Mouse (Mus musculus) limb, embryonic 10.5 days (tissue): Measurements from ENCODE around the gene Cbx5. TPM values are rescaled to one million over a fixed set of nuclear protein-coding genes. Genes with fewer than 3 reads are reported as not detected.
A peak's percentile ranks its signal among the peaks of the same experiment; 100 is the strongest.
"Not testable (repeated sequence)": the region's sequence is repeated elsewhere in the genome, so short reads cannot be mapped to it uniquely, and the experiment has no call there.

ENCODE experiments used
- DNase-seq: peaks from one replicate; pipeline ENCODE4 v3.0.0-alpha.2; 2017; ENCODE audit warnings: low spot score
- H3K27ac ChIP-seq: fragments of 300-500 bp; sonication (generic); 2 replicates; pipeline ENCODE4 v1.5.1; 2016; ENCODE audit warnings: mild to moderate bottlenecking
- H3K27me3 ChIP-seq: fragments of 300-500 bp; sonication (generic); 2 replicates; pipeline ENCODE4 v1.6.1; 2016; ENCODE audit warnings: low read depth, mild to moderate bottlenecking; ENCODE audit not compliant: poor library complexity, severe bottlenecking
- H3K36me3 ChIP-seq: fragments of 300-500 bp; sonication (generic); 2 replicates; pipeline ENCODE4 v1.6.1; 2016; ENCODE audit warnings: mild to moderate bottlenecking, moderate library complexity
- H3K4me1 ChIP-seq: fragments of 300-500 bp; sonication (generic); 2 replicates; pipeline ENCODE4 v1.6.1; 2016
- H3K4me3 ChIP-seq: fragments of 300-500 bp; sonication (generic); 2 replicates; pipeline ENCODE4 v1.5.1; 2016; ENCODE audit warnings: mild to moderate bottlenecking, moderate library complexity
- H3K9me3 ChIP-seq: fragments of 300-500 bp; sonication (generic); replicated peaks from 2 replicates; pipeline ENCODE4 v1.6.1; 2016; ENCODE audit warnings: mild to moderate bottlenecking
- WGBS: fragments of 180-500 bp; shearing (Covaris S2); methylation state at CpG from one replicate; pipeline ENCODE4 v1.1.7; 2016; 5-methylcytosine and 5-hydroxymethylcytosine counted together
- polyA plus RNA-seq: library from polyadenylated mRNA; unstranded; fragments of >200 nt; fragmentation: Nextera tagmentation; extraction: Ambion mirVana; gene quantifications from 2 replicates; pipeline ENCODE4 v1.2.1, GENCODE M21; 2016

Cbx5 gene
- 191 and 215 TPM in 2 replicates for polyA plus RNA-seq

DNA sequence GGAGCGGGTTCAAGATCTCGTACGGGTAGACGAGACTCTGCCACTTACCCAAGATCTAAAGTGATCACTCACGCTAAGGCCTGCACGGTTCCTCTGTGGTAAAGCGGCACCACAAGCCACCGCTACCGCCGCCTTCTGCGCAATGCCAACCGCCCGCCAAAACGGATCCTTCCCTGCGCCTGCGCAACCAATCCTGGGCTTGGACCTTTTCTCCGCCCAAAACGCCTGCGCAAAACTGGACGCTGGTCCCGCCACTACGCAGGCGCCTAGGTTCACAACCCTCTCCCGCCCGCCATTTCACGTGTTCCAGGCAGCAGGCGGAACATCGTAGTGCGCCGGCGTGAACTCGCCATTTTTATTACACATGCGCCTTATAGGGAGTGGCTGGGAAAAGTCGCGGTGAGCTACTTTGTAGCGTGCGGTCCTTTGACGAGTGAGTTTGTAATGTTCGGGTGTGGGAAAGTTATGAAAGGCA is at the start of gene Cbx5:
Gene Cbx5 (minus strand): TSS at position 132 of the 475 bp plus-strand sequence.
- no peaks in the 10 kb centered on the region for H3K27me3 ChIP-seq
- under 1% methylated on average over 39 of the region's 39 CpGs for WGBS
- peak within 1 kb of the TSS; percentile 96 for H3K27ac ChIP-seq
- peak; percentile 95 for DNase-seq
- no peaks in the 10 kb centered on the region for H3K9me3 ChIP-seq
- peak within 1 kb of the TSS; percentile 73 for H3K4me3 ChIP-seq
- H3K36me3 ChIP-seq: peaks cover 61% of the 10 kb centered on the region
- H3K4me1 ChIP-seq: peaks cover 24% of the 10 kb centered on the region

DNA sequence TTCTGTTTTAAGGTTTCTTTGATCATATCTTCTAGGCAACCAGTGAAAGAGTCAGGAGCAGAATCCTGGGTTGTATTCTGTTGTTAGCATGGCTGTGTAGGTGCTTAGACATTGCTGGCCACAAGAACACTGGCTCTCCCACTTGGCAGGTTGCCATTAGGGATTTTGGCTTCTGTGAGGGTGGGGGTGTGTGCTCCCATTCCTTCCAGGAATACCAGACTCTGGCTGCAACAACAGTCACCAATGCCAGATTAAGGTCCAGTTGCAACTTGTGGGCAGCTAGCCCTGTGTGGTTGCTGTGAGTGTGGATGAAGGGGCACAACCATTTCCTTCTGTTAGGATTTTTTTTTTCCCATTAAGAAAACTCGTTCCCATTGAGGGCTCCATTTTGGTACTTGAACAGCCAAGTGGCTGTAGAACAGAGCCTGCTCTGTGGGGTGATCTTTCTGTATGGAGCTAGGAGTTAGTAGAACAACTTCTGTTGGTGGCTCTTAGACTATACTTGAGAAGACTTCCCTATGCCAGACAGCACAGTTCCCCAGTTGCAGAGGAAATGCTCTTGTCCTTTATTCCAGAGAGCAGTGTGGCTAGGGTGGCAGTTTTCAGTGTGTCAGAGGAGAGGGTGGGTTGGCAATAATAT is 46.3 kb upstream of the Cbx5 start:
- Histone ChIP-seq H3K27ac (peak overlapping the region; percentile 2; the same call in 1 of the 2 replicates), H3K4me1 (peaks cover 52% of the 10 kb centered on the region), H3K9me3 (no peaks in the 10 kb centered on the region), H3K4me3 (no peak overlapping the region), H3K27me3 (no peaks in the 10 kb centered on the region), H3K36me3 (peaks cover 36% of the 10 kb centered on the region)
- 88% methylated on average over 1 of the region's 1 CpGs for WGBS
- no peak for DNase-seq

DNA sequence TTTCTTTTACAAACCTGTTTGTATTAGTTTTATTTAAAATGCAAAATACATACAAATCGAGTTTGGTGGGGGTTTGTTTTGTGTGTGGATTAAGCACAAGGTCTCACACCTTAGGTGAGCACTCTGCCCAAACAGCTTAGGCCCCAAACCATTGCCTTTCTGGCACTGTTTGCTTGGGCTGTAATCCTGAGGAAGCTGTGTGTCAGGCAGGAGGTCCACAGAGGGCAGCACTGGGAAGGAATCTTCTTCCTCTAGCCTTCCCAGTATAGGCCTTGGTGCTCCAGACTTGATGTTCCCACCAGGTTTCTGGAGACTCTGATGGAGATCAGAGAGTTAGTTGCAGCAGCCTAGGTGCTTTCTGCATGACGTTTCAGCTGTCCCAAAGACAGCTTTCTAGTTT is 45.0 kb upstream of the Cbx5 start:
- Histone ChIP-seq H3K27me3 (no peaks in the 10 kb centered on the region), H3K4me3 (no peak overlapping the region), H3K9me3 (no peaks in the 10 kb centered on the region), H3K4me1 (peaks cover 43% of the 10 kb centered on the region), H3K36me3 (peaks cover 24% of the 10 kb centered on the region), H3K27ac (peak overlapping the region; percentile 58; the same call in 1 of the 2 replicates)
- WGBS: 44% methylated on average over 2 of the region's 2 CpGs
- no peak for DNase-seq

DNA sequence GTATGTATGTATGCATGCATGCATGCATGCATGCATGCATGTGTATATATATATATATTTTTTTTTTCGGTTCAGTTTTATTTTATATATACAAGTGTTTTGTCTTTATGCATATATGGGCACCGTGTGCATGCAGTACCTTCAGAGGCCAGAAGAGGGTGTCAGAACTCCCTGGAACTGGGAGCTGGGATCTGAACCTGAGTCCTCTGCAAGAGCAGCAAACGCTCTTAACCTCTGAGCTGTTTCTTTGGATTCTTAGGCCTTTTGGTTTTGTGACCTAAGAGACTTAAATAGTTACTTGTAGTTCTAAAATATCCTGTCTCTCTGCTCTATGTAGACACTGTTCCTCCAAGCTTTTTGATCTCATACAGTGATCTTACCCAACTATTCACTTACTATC is 44.5 kb upstream of the Cbx5 start:
- Histone ChIP-seq H3K27me3 (no peaks in the 10 kb centered on the region), H3K36me3 (peaks cover 19% of the 10 kb centered on the region), H3K4me3 (no peak overlapping the region), H3K4me1 (peaks cover 37% of the 10 kb centered on the region), H3K9me3 (no peaks in the 10 kb centered on the region), H3K27ac (no peak overlapping the region)
- 55% methylated on average over 3 of the region's 3 CpGs for WGBS
- DNase-seq: peak; percentile 77

DNA sequence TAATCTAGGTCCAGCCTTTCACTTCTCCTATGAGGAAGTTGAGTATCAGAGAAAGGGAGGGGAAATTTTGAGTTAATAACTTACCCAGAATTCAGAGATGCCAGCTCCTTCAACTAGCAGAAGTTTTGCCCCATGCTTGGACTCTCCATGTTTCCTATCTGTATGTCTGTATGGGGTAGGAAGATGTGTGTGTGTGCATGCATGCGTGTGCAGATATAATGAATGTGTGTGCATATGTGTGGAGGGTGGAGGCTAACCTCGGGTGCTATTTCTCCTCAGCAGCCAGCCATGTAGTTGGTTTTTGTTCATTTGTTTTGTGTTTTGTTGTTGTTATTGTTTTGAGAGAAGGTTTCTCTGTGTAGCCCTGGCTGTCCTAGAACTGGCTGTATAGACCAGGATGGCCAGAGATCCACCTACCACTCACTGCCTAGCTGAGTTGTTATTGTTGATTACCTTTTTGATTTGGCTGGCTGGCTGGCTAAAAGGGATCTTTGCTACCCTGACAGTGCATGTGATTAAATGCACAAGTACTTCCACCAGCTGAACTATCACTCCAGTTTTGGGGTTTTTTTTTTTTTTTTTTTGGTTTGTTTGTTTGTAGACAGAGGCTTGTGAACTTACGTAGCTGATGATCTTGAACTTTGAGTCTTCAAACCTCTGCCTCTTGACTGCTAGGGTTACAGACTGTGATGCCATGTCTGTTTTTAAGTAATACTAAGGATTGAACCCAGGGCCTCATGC is 42.0 kb upstream of the Cbx5 start:
- 95% methylated on average over 3 of the region's 3 CpGs for WGBS
- no peaks in the 10 kb centered on the region for H3K27me3 ChIP-seq
- DNase-seq: no peak

DNA sequence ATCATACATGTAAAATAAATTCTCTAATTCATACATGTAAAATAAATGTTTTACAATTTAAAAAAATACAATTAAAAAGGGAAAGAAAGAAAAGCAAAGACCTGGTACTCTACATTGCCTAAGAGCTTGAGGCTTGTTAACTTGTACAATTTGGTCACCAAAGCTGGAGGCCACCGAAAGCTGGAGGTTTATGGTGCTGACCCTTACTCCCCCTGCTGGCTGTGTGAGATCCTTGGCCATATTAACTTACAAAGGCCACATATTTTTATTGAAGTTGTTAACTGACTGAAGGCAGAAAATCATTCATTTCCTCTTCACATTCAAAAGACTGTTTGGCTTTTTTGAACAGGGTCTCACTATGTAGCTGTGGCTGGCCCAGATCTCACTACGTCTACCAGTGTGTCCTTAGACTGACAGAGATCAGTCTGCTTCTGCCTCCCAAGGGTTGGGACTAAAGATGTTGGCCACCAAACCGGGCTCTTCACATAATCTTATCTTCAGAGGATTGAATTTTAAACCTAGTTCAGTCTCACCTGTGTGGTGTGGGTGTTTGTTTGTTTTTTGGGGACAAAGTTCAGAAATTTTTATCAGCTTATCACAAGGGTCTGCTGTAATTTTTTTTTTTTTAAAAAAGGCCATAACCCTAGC is 41.3 kb upstream of the Cbx5 start:
- peaks cover 9% of the 10 kb centered on the region; the same call in 1 of the 2 replicates for H3K36me3 ChIP-seq
- no peaks in the 10 kb centered on the region for H3K27me3 ChIP-seq
- peaks cover 39% of the 10 kb centered on the region for H3K4me1 ChIP-seq
- no peak overlapping the region for H3K27ac ChIP-seq
- H3K4me3 ChIP-seq: no peak overlapping the region
- 73% methylated on average over 3 of the region's 3 CpGs for WGBS
- peak; percentile 50 for DNase-seq
- H3K9me3 ChIP-seq: no peaks in the 10 kb centered on the region

More for the DNA sequence above, 42.0 kb upstream of the Cbx5 start:
- H3K27ac ChIP-seq: no peak overlapping the region
- H3K36me3 ChIP-seq: peaks cover 12% of the 10 kb centered on the region
- peaks cover 41% of the 10 kb centered on the region for H3K4me1 ChIP-seq
- no peaks in the 10 kb centered on the region for H3K9me3 ChIP-seq
- no peak overlapping the region for H3K4me3 ChIP-seq

DNA sequence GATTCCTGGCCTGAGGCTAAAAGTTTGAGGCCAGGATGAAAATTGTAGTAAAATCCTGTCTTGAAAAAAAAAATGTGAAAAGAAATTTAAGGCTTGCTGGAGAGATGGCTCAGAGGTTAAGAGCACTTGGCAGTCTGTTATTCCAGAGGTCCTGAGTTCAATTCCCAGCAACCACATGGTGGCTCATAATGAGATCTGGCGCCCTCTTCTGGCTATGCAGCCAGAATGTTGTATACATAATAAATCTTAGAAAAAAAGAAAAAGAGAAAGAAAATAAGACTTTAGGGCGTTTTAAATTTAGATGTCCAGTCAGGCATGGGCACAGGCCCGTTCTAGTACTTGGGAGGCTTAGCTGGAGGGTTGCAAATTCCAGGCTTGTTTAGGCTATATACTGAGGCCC is 40.1 kb upstream of the Cbx5 start:
- 0 out of 2 replicates have a peak overlapping the region, but pooled peaks have one; percentile 1 for H3K27ac ChIP-seq
- peaks cover 27% of the 10 kb centered on the region for H3K4me1 ChIP-seq
- 68% methylated on average over 3 of the region's 3 CpGs for WGBS
- H3K4me3 ChIP-seq: no peak overlapping the region
- no peaks in the 10 kb centered on the region for H3K9me3 ChIP-seq
- peaks cover 9% of the 10 kb centered on the region; the same call in 1 of the 2 replicates for H3K36me3 ChIP-seq
- no peaks in the 10 kb centered on the region for H3K27me3 ChIP-seq
- DNase-seq: no peak

DNA sequence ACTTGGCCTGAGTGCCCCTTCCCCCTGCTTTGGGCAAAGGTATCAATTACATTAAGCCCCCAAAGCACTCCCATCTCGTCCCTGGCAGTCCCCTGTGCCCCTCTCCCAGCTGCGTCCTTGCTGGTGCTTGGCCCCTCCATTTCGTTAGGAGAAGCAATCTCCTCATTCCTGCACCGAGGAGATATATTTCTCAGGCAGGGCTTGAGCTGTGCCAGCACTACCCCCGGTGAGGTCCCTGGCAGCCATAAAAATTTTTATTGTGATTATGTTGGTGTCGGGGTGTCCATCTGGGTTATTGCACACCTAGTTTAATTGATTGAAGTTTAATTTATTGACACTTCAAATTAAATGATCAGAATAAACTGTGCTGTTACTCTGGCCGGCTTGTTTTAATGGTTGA is 38.3 kb upstream of the Cbx5 start:
- no peaks in the 10 kb centered on the region for H3K27me3 ChIP-seq
- 46% methylated on average over 7 of the region's 7 CpGs for WGBS
- no peaks in the 10 kb centered on the region for H3K9me3 ChIP-seq
- no peak overlapping the region for H3K4me3 ChIP-seq
- peaks cover 6% of the 10 kb centered on the region; the same call in 1 of the 2 replicates for H3K36me3 ChIP-seq
- DNase-seq: no peak
- 0 out of 2 replicates have a peak overlapping the region, but pooled peaks have one; percentile 8 for H3K27ac ChIP-seq
- H3K4me1 ChIP-seq: peaks cover 37% of the 10 kb centered on the region

DNA sequence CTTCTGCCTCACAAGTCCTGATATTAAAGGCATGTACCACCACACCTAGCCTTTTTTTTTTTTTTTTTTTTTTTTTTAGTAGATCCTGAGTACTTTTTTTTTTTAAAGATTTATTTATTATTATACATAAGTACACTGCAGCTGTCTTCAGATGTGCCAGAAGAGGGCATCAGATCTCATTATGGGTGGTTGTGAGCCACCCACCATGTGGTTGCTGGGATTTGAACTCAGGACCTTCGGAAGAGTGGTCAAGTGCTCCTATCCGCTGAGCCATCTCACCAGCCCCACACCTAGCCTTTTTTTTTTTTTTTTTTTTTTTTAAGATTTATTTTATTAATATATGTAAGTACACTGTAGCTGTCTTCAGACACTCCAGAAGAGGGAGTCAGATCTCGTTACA is 36.3 kb upstream of the Cbx5 start:
- not testable (repeated sequence) for H3K27ac ChIP-seq
- H3K4me1 ChIP-seq: peaks cover 37% of the 10 kb centered on the region
- WGBS: 94% methylated on average over 3 of the region's 3 CpGs

DNA sequence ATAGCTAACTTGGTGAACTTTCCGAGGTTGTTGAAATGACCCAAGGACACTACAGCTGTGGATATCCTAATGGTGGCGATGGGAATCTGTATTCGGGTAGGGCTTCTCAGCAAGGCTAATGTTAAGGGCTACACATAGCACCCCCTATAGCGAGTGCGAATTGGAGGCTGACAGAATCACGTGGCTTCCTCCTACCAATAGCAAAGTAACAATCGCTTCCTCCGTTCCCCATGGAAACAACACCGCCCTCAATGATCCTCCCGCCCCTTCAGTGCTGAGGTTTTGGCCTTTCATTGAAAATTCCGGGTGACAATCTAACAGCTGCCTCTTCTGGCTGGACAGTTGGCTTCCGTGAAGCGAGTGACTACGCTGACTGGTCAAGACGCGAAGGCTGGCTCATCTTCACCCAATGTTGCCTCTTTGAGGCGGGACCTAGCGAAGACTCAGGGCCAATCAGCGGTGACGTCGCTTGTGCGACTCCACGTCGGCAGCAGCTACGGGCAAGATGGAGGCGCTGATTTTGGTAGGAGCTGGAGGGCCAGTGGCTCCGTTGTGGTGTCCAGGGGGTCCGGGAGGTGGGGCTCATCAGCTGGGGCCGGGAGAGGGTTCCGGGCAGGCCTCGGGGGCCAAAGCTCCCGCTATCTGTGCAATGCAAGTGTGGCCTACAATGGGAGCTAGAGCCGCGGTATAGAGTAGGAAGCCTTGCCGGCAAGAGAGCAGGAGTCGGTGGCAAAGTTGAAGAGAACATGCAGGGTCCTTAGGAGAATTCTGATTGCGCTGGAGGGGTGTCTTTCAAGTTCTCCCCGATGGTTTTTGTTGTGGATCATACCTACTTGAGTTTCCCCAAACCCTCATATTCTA is 33.0 kb upstream of the Cbx5 start, which contains the start of gene Copz1:
Gene Copz1 (plus strand): TSS at position 296 of the 861 bp plus-strand sequence.
- under 1% methylated on average over 38 of the region's 38 CpGs for WGBS
- no peaks in the 10 kb centered on the region for H3K36me3 ChIP-seq
- H3K27me3 ChIP-seq: no peaks in the 10 kb centered on the region
- no peaks in the 10 kb centered on the region for H3K9me3 ChIP-seq
- peak within 1 kb of the TSS; percentile 89 for H3K4me3 ChIP-seq
- peak within 1 kb of the TSS; percentile 87 for H3K27ac ChIP-seq
- peak; percentile 89 for DNase-seq
- H3K4me1 ChIP-seq: peaks cover 22% of the 10 kb centered on the region

More for the DNA sequence above, 36.3 kb upstream of the Cbx5 start:
- not testable (repeated sequence) for H3K9me3 ChIP-seq, DNase-seq, H3K4me3 ChIP-seq, H3K27me3 ChIP-seq, H3K36me3 ChIP-seq

DNA sequence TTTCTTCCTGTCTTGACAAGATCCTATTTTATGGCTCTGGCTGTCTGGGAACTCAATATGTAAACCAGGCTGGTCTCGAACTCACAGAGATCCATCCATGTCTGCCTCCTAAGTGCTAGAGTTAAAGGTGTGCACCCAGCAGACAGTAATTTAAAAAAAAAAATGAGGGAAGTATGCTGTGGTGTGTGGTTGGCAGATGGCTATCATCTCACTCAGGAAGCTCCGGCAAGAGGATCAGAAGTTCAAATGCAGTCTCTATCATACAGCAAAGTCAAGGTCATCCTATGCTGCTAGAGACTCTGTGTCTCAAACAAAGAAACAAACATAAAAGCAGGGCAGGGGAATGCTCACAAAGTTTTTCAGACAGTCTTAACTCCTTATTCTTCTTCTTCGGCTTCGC is 29.3 kb upstream of the Cbx5 start:
- Histone ChIP-seq H3K4me1 (peaks cover 8% of the 10 kb centered on the region), H3K27me3 (no peaks in the 10 kb centered on the region), H3K9me3 (no peaks in the 10 kb centered on the region), H3K27ac (no peak overlapping the region), H3K36me3 (no peaks in the 10 kb centered on the region), H3K4me3 (no peak overlapping the region)
- WGBS: 85% methylated on average over 4 of the region's 4 CpGs
- DNase-seq: no peak

DNA sequence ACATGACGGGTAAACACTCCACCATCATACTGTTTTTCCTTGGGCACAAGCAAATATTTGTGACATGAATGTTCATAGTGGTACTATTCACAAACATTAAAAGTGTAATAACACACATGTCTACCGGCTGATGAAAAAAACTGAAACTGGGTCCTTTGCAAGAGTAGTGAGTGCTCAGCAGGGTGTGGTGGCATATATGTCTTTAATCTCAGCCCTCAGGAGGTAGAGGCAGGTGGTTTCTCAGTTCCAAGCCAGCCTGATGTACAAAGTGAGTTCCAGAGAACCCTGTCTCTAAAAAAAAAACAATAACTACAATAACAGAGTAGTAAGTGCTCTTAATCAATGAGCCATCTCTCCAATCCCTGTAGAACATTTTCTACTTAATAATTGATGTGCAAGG is 25.2 kb upstream of the Cbx5 start:
- Histone ChIP-seq H3K27me3 (no peaks in the 10 kb centered on the region), H3K36me3 (no peaks in the 10 kb centered on the region), H3K4me3 (no peak overlapping the region), H3K27ac (no peak overlapping the region), H3K9me3 (no peaks in the 10 kb centered on the region), H3K4me1 (no peaks in the 10 kb centered on the region; the same call in 1 of the 2 replicates)
- WGBS: 92% methylated on average over 2 of the region's 2 CpGs
- DNase-seq: no peak
